Mouse (Mus musculus): ENCODE data around the gene Slc4a2.

DNA sequence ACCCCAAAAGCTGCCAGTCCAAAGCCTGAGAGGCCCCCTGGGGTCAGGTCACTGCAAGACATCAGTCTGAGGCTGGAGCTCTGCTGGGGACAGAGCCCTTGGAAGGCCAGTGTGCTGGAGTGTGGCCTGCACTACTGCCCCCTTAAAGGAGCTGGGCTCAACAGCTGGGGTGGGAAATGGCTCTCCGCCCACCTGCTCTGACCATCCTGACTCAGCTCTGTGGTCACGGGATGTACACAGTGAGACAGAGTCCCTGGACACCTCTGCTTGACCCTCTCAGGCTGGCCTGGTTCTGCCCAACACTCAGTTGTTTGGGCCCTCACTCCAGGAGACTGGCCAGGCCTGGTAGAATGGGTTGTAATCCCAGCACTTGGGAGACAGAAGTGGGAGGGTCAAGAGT, 14.2 kb upstream of the Slc4a2 start:
- TF ChIP-seq CTCF (IDR thresholded peaks at IDR 0.05; ENCODE audit: low read depth, low read length) (no peak), POLR2AphosphoS5 (IDR thresholded peaks at IDR 0.05; ENCODE audit: insufficient replicate concordance, low read depth, low read length) (no peak), TAL1 (conservative IDR thresholded peaks at IDR 0.05; ENCODE audit: low read depth, low read length) (no peak), GATA1 (IDR thresholded peaks at IDR 0.05; ENCODE audit: borderline replicate concordance, low read length) (no peak), GATA2 (IDR thresholded peaks at IDR 0.05; ENCODE audit: borderline replicate concordance, low read depth, low read length) (no peak)

Data from G1E (cell line).